Mouse (Mus musculus) liver, embryonic 12.5 days (tissue): Measurements from ENCODE around the gene Tcf12. TPM values are rescaled to one million over a fixed set of nuclear protein-coding genes. Genes with fewer than 3 reads are reported as not detected.

Experiments used
- ATAC-seq: fragments of 200-750 bp; cut with Nextera tagmentation; 2 replicates; pipeline ENCODE4 v1.8.0; 2017; ENCODE audit warnings: moderate number of reproducible peaks, mild to moderate bottlenecking, moderate library complexity
- H3K27ac ChIP-seq: fragments of 300-500 bp; sonication (generic); 2 replicates; pipeline ENCODE4 v1.5.1; 2016; ENCODE audit warnings: mild to moderate bottlenecking
- H3K27me3 ChIP-seq: fragments of 300-500 bp; sonication (generic); replicated peaks from 2 replicates; pipeline ENCODE4 v1.6.1; 2016; ENCODE audit warnings: mild to moderate bottlenecking, moderate library complexity
- H3K36me3 ChIP-seq: fragments of 300-500 bp; sonication (generic); 2 replicates; pipeline ENCODE4 v1.6.1; 2016; ENCODE audit warnings: mild to moderate bottlenecking, moderate library complexity
- H3K4me1 ChIP-seq: fragments of 300-500 bp; sonication (generic); 2 replicates; pipeline ENCODE4 v1.6.1; 2016
- H3K4me2 ChIP-seq: fragments of 300-500 bp; sonication (generic); 2 replicates; pipeline ENCODE4 v1.6.1; 2016; ENCODE audit warnings: mild to moderate bottlenecking, moderate library complexity
- H3K4me3 ChIP-seq: fragments of 300-500 bp; sonication (generic); 2 replicates; pipeline ENCODE4 v1.5.1; 2016; ENCODE audit warnings: mild to moderate bottlenecking, moderate library complexity
- H3K9ac ChIP-seq: fragments of 300-500 bp; sonication (generic); 2 replicates; pipeline ENCODE4 v1.6.1; 2016; ENCODE audit warnings: mild to moderate bottlenecking, moderate library complexity
- H3K9me3 ChIP-seq: fragments of 300-500 bp; sonication (generic); replicated peaks from 2 replicates; pipeline ENCODE4 v1.6.1; 2016; ENCODE audit warnings: mild to moderate bottlenecking, moderate library complexity
- WGBS: fragments of 180-500 bp; shearing (Covaris S2); methylation state at CpG from one replicate; pipeline ENCODE4 v1.1.7; 2016; ENCODE audit not compliant: insufficient replicate concordance; 5-methylcytosine and 5-hydroxymethylcytosine counted together
- polyA plus RNA-seq: library from polyadenylated mRNA; unstranded; fragments of >200 nt; fragmentation: Nextera tagmentation; extraction: Ambion mirVana; gene quantifications from 2 replicates; pipeline ENCODE4 v1.2.1, GENCODE M21; 2016

Gene Tcf12
- polyA plus RNA-seq, 1 experiment from 2014 or later, result 19.9 TPM

DNA sequence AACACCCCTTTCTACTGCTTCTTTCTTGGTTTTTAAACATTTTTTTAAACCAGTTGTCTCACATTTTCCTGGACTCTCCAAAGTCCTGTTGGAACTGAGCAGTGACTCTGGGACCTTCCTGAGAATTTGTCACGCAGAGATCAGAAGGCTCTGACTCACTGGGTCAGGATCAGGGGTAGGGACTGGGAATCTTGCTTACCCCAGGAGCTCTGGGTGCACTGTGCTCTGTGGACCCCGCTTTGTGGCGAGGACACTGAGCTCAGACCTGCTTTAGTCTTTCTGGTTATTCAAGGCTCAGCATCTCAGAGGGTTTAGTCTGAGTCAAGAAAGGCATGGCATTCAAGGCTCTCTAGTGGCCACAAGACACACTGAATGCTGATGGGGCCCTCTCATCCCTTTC is 281.9 kb downstream of the Tcf12 start:
- no peak overlapping the region for H3K4me3 ChIP-seq
- 56% methylated on average over 3 of the region's 3 CpGs for WGBS
- no peak for ATAC-seq

DNA sequence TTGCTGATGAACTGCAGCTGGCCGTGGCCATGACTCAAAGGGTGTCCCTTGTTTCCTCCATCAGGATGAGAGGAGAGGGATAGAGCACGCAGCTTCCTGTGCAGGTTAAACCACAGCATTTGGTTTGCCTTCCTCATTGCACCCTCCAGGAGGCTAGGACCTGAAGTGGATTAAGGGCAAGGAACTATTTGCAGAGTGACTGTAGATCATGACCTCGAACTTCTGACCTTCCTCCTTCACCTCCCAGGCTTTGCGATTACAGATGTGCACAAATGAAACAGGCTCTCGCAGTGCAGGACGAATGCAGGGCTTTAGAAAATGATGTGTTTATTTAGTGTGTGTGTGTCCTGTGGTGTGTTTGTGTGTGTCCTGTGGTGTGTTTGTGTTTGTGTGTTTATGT is 282.5 kb downstream of the Tcf12 start:
- H3K4me1 ChIP-seq, result 0 out of 2 replicates have a peak, but pooled peaks cover 5% of the 10 kb centered on the region
- no peak for ATAC-seq
- no peaks in the 10 kb centered on the region for H3K36me3 ChIP-seq
- no peaks in the 10 kb centered on the region; the same call in 1 of the 2 replicates for H3K27me3 ChIP-seq
- no peak overlapping the region for H3K9ac ChIP-seq
- H3K4me3 ChIP-seq, result no peak overlapping the region
- no peak overlapping the region for H3K27ac ChIP-seq
- no peaks in the 10 kb centered on the region for H3K9me3 ChIP-seq
- no peak overlapping the region for H3K4me2 ChIP-seq
- 46% methylated on average over 6 of the region's 6 CpGs for WGBS

More for the DNA sequence above, 281.9 kb downstream of the Tcf12 start:
- H3K4me1 ChIP-seq, result 0 out of 2 replicates have a peak, but pooled peaks cover 5% of the 10 kb centered on the region
- H3K27me3 ChIP-seq, result no peaks in the 10 kb centered on the region; the same call in 1 of the 2 replicates
- H3K36me3 ChIP-seq, result no peaks in the 10 kb centered on the region
- no peak overlapping the region for H3K9ac ChIP-seq
- no peaks in the 10 kb centered on the region for H3K9me3 ChIP-seq
- no peak overlapping the region for H3K4me2 ChIP-seq
- H3K27ac ChIP-seq, result no peak overlapping the region

DNA sequence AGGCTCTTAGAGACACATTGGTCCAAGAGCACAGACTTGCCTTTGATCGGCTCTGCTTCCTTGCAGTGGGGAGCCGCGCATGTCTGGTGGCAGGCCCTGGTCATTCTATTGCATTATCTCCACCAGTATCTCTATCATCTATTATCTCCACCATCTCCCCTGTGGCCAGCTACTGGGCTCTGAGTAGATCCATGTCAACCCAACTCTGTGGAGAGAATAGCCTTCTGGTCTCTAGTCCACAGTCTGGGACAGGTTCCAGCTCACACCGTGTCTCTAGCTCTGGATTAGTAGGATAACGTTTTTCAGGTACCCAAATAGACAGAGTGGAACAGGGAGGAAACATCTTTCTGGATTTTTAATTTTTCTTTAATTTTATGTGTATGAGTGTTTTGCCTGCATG is 284.3 kb downstream of the Tcf12 start:
- no peak overlapping the region for H3K4me3 ChIP-seq
- no peak overlapping the region for H3K27ac ChIP-seq
- no peak overlapping the region for H3K4me2 ChIP-seq
- WGBS, result 78% methylated on average over 5 of the region's 5 CpGs
- no peaks in the 10 kb centered on the region for H3K9me3 ChIP-seq
- no peak overlapping the region for H3K9ac ChIP-seq
- no peaks in the 10 kb centered on the region for H3K36me3 ChIP-seq
- 0 out of 2 replicates have a peak, but pooled peaks cover 5% of the 10 kb centered on the region for H3K4me1 ChIP-seq
- no peaks in the 10 kb centered on the region; the same call in 1 of the 2 replicates for H3K27me3 ChIP-seq
- ATAC-seq, result no peak

DNA sequence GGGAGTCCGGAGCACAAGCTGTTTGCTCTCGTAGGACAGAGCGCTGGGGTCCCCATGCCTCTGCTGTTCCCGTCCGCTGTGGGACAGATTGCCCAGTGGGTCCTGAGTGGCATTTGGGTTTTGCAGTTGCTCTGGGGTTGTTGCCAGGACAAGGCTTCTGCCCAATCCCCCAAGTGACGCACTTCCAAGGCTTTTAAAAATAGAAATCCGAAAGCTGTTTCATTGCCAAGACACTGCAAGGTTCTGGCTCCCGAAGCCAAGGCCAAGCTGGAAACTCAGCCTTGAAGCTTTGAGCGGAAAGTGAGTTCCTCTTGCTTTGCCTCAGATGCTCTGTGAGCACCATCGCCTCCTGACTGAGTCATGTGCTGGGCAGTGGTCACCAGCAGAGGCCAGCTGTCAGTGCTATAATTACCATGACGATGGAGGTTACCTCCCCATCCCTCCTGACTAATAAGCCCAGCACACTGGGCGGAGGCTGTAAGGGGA is 285.6 kb downstream of the Tcf12 start:
- H3K27me3 ChIP-seq, result no peaks in the 10 kb centered on the region; the same call in 1 of the 2 replicates
- ATAC-seq, result no peak
- no peaks in the 10 kb centered on the region for H3K36me3 ChIP-seq
- WGBS, result 73% methylated on average over 12 of the region's 12 CpGs
- no peak overlapping the region for H3K27ac ChIP-seq
- no peak overlapping the region; the same call in 1 of the 2 replicates for H3K9ac ChIP-seq
- no peaks in the 10 kb centered on the region for H3K4me1 ChIP-seq
- H3K4me2 ChIP-seq, result no peak overlapping the region
- H3K4me3 ChIP-seq, result no peak overlapping the region
- H3K9me3 ChIP-seq, result no peaks in the 10 kb centered on the region

DNA sequence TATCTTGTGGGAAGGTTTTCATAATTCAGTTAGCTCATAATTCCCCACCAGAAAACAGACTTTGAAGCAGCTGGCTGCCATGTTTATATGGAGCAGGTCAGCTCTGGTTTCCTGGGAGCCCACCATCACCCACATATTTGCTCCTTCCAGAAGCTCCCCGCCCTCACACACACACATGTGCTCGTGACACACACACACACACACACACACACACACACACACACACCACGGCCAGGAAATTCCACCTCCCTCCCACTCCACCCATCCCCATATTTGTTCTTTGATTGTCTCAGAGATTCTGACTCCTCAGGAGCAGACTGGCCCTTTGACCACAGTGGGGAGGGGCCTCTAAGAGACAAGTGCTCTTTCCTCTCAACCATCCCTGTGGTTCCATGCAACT is 289.7 kb downstream of the Tcf12 start:
- 47% methylated on average over 3 of the region's 3 CpGs for WGBS
- Histone ChIP-seq H3K4me3 (no peak overlapping the region), H3K9ac (no peak overlapping the region), H3K36me3 (no peaks in the 10 kb centered on the region), H3K4me1 (no peaks in the 10 kb centered on the region), H3K9me3 (no peaks in the 10 kb centered on the region), H3K4me2 (no peak overlapping the region), H3K27ac (no peak overlapping the region), H3K27me3 (peaks cover 3% of the 10 kb centered on the region; the same call in 1 of the 2 replicates)
- no peak for ATAC-seq

DNA sequence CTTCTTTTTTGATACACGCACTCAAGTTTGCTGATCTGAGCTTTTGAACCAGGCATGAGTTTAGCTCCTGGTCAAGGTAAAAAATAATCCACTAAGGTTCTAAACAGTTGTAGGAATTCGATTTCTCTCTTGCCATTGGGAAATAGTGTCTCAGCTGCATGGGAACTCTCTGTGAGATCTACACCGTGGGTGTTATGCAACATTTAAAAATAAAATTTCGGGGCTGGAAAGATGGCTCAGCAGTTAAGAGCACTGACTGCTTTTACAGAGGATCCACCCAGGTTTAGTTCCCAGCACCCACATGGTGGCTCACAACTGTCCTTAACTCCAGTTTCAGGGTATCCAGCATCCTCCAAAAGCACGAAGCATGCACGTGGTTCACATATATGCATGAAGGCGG is 293.2 kb downstream of the Tcf12 start:
- Histone ChIP-seq H3K9ac (no peak overlapping the region), H3K4me1 (no peaks in the 10 kb centered on the region), H3K4me2 (no peak overlapping the region), H3K9me3 (no peaks in the 10 kb centered on the region), H3K36me3 (no peaks in the 10 kb centered on the region), H3K27ac (no peak overlapping the region), H3K27me3 (0 out of 2 replicates have a peak, but pooled peaks cover 3% of the 10 kb centered on the region), H3K4me3 (no peak overlapping the region)
- no peak for ATAC-seq
- 65% methylated on average over 7 of the region's 7 CpGs for WGBS

DNA sequence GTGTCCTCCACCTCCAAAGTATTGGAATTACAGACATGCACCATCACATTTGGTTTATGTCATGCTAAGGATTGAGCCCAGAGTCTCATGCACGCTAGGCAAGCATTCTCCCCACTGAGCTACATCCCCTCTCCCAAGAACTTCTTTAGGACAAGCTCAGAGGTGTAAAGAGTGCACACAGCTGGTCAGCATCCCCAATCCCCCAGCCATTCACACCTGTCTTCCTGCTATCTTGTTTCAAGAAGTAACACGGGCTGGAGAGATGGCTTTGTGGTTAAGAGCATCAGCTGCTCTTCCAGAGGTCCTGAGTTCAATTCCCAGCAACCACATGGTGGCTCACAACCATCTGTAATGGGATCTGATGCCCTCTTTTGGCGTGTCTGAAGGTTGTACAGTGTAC is 295.6 kb downstream of the Tcf12 start:
- Histone ChIP-seq H3K27ac (no peak overlapping the region), H3K4me3 (no peak overlapping the region), H3K9me3 (no peaks in the 10 kb centered on the region), H3K4me1 (no peaks in the 10 kb centered on the region), H3K27me3 (peaks cover 7% of the 10 kb centered on the region; the same call in 1 of the 2 replicates), H3K9ac (no peak overlapping the region), H3K4me2 (no peak overlapping the region), H3K36me3 (no peaks in the 10 kb centered on the region)
- 35% methylated on average over 3 of the region's 3 CpGs for WGBS
- ATAC-seq, result no peak

DNA sequence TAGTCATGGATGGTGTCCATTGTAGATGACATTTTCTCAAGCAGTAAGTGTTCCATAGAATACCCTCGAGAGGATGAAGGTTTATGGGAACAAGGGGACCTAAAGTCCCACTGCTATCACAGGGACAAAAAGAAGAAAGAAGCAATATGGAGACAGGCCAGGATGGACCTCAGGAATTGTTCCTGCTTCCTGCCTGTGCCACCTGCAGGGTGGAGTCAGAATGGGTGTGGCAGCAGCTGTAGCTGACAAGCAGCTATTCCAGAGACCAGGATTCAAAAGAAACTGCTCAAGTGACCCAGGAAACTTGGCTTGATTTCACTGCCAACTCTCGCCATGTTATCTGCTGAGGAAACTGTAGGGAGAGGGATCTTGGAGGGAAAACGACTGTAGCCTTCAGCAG is 298.1 kb downstream of the Tcf12 start:
- Histone ChIP-seq H3K4me2 (no peak overlapping the region), H3K9me3 (no peaks in the 10 kb centered on the region), H3K4me1 (no peaks in the 10 kb centered on the region), H3K27me3 (peaks cover 17% of the 10 kb centered on the region; the same call in 1 of the 2 replicates), H3K4me3 (no peak overlapping the region), H3K36me3 (no peaks in the 10 kb centered on the region), H3K27ac (no peak overlapping the region), H3K9ac (no peak overlapping the region)
- ATAC-seq, result no peak
- WGBS, result 49% methylated on average over 3 of the region's 3 CpGs

DNA sequence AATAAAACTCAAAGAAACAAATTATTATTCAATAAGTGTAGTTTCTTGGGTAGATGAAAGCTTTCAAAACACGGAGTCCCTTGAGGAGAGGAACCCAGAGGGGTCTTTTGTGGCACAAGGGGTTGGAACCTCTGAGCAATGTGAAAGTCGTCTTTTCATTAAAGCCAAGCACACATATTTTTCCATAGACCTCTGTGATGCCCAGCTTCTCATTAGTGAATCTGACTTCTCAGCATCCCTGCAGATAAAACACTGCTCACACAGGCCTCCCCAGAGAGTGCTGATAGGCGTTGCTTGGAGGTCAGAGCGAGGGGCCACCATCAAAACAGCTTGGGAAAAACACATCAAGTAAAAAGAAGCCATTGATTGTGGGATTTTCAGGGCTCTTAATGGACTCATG is 298.8 kb downstream of the Tcf12 start:
- Histone ChIP-seq H3K27me3 (peaks cover 14% of the 10 kb centered on the region; the same call in 1 of the 2 replicates), H3K9ac (no peak overlapping the region)
- WGBS, result 63% methylated on average over 4 of the region's 4 CpGs

DNA sequence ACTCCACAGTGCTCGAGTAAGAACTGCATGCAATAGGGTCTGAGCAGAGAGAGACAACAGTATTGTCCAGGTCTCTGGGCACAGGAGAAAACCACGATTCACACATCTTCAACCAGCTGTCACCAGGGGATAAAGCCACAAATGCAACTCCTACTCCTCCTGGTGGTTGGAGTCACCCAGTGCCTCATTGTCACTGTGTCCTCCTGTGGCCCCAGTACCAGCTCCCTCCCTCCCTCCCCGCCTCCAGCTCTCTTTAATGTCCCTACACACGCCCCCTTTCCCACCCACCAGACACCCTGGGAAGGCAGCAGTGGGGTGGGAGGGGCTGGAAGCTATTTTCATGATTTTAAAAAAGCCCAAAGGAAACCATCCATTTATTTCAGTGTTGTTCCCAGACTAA is 299.3 kb downstream of the Tcf12 start:
- no peak overlapping the region for H3K4me3 ChIP-seq
- 30% methylated on average over 4 of the region's 4 CpGs for WGBS
- no peak overlapping the region for H3K27ac ChIP-seq
- H3K4me1 ChIP-seq, result no peaks in the 10 kb centered on the region
- H3K4me2 ChIP-seq, result no peak overlapping the region
- ATAC-seq, result no peak
- H3K9me3 ChIP-seq, result no peaks in the 10 kb centered on the region
- H3K9ac ChIP-seq, result no peak overlapping the region
- H3K36me3 ChIP-seq, result no peaks in the 10 kb centered on the region
- H3K27me3 ChIP-seq, result peaks cover 14% of the 10 kb centered on the region; the same call in 1 of the 2 replicates

More for the DNA sequence above, 298.8 kb downstream of the Tcf12 start:
- Histone ChIP-seq H3K4me2 (no peak overlapping the region), H3K9me3 (no peaks in the 10 kb centered on the region), H3K4me1 (no peaks in the 10 kb centered on the region), H3K27ac (no peak overlapping the region), H3K36me3 (no peaks in the 10 kb centered on the region), H3K4me3 (no peak overlapping the region)
- ATAC-seq, result no peak

DNA sequence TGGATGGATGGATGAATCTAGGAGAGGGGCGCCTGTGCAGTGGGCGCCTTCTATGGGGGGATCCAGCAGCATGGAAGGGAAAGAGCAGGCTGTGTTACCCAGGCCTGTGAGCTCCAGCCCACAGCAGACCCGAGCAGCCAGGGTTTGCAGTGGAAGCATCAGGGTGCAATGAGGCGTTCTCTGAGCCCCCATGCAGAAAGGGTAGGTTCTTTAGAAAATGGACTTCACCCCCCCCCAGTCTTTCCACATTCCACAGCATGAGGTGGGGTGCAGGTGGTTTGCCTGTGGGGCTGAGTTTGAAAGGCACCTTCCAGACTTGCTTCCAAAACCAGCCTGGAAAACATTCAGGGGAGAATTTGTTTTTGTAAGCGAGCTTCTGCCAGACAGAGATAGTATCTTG is 300.3 kb downstream of the Tcf12 start:
- no peaks in the 10 kb centered on the region for H3K9me3 ChIP-seq
- no peaks in the 10 kb centered on the region for H3K36me3 ChIP-seq
- WGBS, result 64% methylated on average over 5 of the region's 5 CpGs
- no peak overlapping the region for H3K9ac ChIP-seq
- no peak for ATAC-seq
- no peak overlapping the region for H3K27ac ChIP-seq
- H3K4me2 ChIP-seq, result no peak overlapping the region
- H3K4me3 ChIP-seq, result no peak overlapping the region
- peaks cover 14% of the 10 kb centered on the region; the same call in 1 of the 2 replicates for H3K27me3 ChIP-seq
- no peaks in the 10 kb centered on the region for H3K4me1 ChIP-seq

DNA sequence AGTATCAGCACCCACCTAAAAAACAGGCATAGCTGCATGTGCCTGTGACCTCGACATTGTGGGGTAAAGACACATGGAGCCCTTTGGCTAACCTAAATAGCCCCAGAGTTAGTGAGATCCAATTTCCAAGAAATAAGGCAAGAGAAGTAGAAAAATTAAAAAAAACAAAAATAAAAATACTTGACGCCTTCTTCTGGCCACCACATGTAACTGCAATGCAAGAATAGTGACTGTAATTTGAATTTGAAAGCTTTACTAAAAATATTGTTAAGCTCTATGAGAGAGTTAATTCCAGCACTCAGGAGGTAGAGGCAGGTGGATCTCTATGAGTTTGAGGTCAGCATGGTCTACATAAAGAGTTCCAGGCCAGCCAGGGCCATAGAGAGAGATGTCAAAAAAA is 300.9 kb downstream of the Tcf12 start:
- no peak overlapping the region for H3K27ac ChIP-seq
- H3K9ac ChIP-seq, result no peak overlapping the region
- H3K4me2 ChIP-seq, result no peak overlapping the region
- H3K36me3 ChIP-seq, result no peaks in the 10 kb centered on the region
- no peaks in the 10 kb centered on the region for H3K9me3 ChIP-seq
- H3K27me3 ChIP-seq, result peaks cover 14% of the 10 kb centered on the region; the same call in 1 of the 2 replicates
- H3K4me3 ChIP-seq, result no peak overlapping the region
- WGBS, result 57% methylated on average over 2 of the region's 2 CpGs
- no peak for ATAC-seq
- no peaks in the 10 kb centered on the region for H3K4me1 ChIP-seq
